Mouse (Mus musculus): ENCODE measurements around the gene Gak.
"Not testable (repeated sequence)": the region's sequence is repeated elsewhere in the genome, so short reads cannot be mapped to it uniquely, and the experiment has no call there.

Gene Gak

DNA sequence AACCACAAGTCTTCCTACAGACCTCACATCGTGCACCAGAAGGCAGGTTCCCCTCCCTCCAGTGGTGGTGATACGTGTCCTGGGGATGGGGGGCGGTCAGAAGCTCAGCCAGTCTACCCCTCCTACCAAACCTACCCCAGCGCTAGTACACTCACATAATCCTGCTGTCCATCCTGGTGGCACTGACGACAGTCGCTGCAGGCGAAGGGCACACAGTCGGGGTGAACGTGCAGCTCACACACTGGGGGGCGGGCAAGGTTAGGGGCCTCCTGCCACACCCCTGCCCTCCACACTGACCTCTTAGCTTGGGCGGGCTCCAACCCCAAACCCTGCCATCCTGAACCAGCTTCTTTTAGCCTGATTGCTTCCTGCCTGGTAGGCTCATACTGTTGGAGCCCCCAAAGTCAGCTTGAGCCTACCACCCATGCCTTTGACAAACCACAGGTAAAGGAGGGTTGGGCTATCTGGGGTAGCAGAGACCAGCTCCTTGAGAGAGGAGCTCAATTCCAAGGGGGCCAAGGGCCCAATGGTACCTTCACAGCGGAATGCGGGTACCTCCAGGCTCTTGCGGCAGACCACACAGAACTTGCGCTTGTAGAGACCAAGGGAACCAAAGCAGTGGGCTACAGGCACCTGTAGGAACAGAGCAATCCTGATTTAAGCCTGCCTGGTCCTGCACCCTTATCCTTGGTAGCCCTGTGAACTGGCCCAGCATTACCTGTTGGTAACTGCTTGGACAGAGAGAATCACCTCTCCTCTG, 26.5 kb upstream of the Gak start:
- DNase-seq: no peak

GRCm38 (mm10) chr5:108655381-108655780, 25.8 kb upstream of the Gak start:
- no peak for DNase-seq

DNA sequence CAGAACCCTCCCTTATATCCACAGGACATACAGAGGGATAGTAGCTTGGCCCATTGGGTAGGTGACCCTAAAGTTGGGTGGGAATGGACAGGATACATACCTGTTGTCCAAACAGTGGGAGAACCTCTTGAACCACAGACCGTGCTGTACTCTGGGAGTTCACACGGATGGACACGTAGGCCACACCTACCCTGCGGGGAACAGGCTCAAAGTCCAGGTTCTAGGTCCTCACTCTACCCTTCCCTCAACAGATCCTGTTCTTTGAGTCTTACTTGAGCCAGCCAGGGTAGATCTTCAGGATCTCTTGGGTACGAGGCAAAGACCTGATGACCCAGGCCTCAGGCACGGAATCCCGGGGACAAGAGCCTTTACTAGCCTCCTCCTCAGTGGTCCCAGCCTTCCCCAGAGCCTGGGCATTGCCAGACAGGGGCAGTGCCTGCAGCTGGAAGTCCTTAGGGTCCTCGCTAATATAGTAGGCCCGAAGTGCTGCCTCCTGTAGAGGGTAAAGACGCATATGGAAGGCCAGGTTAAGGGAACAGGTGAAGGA, 25.0 kb upstream of the Gak start:
- DNase-seq: peak; percentile 53 to 80

DNA sequence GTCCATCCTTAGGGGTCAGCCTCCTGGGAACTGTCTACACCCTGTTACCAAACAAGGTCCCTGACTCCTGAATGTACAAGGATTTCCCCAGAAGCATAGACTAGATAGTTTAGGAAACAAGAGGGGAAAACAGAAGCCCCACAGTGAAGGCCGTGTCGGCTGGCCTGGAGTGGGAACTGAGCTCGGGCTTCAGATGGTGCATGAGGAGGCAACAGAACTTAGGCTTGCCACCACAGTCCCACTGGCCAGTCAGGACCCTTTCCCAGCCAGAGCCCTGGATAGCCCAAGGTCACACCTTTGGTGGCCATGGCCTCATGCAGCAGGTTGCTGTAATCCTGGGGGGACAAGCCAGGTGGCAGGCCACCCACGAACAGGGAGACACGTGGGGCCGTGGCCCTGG, 23.8 kb upstream of the Gak start:
- DNase-seq: no peak

DNA sequence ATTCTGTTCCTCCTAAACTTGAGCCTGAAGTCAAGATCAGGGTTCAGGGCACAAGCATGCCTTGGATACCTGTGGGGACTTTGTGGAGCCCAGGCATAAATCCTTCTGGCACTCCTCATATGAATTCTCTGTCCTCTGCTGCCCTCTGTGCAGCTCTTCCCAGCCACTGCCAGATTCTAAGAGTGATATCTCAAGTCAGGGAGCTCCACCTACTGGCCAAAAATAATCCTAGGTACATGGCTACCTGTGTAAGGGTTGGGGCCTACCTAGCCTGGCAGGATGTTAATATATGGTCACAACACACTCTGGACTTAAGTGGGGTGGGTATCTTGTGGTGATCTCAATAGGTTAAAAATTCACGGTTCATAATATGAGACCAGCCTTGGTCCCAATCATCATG, 22.3 kb upstream of the Gak start:
- DNase-seq: peak; percentile 79 to 88

GRCm38 (mm10) chr5:108651136-108651720, 21.7 kb upstream of the Gak start:
- DNase-seq: no peak

DNA sequence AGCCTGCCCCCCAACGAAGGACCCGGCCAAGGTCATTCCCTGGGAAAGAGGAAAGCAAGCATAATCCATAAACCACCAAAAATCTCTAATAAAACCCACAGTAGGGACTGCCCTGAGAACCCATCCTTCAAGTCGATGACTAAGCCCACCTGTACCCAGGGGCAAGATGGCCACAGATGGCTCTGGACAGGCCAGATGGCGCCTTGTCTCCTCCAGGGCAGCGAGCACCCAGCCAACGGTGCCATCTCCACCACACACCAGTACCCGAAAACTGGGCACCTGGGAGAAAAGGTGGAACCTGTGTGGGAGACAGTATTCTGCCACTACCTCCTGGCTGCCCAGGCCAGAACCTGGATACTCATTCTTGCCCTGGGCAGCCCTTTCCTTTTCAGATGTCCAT, 20.8 kb upstream of the Gak start:
- no peak for DNase-seq

- no peak for DNase-seq
These were observed 19.5 kb upstream of the Gak start for GRCm38 (mm10) chr5:108648937-108649576.

DNA sequence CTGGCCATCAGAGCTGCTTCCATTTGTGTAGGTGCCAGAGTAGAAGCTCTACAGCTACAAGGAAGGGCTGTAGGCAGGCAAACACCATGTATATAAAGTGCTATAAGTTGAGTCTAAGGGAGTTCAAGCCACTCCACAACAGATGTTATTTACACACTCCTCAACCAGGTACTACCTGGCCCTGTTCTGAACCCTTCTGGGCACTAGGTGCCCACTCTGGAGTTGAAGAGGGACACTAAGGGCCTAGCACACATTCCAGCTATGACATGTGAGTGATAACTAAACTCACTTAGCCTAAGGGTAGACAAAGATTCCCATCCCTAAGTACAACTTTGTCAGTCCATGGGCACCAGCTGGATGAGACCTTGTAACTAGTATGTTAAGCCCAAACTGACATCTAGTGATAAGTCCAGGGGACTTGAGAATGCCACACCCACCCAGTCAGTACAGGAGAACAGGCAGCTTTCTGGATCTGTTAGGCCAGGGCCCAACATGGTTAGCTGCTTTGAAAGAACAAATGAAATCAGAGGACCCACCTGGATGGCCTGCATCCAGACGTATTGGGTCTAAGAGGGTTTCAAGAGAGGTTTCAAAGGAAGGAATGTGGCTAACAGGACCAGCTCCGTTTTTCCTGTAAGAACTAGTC, 18.4 kb upstream of the Gak start:
- DNase-seq: no peak

GRCm38 (mm10) chr5:108647311-108647710, 17.8 kb upstream of the Gak start:
- no peak for DNase-seq

- DNase-seq: peak in 1 of 2 experiments; percentile 23
These were observed 16.7 kb upstream of the Gak start for GRCm38 (mm10) chr5:108646343-108646660.

- DNase-seq: peak in 1 of 2 experiments; percentile 69
These were observed 16.2 kb upstream of the Gak start for GRCm38 (mm10) chr5:108645651-108646342.

DNA sequence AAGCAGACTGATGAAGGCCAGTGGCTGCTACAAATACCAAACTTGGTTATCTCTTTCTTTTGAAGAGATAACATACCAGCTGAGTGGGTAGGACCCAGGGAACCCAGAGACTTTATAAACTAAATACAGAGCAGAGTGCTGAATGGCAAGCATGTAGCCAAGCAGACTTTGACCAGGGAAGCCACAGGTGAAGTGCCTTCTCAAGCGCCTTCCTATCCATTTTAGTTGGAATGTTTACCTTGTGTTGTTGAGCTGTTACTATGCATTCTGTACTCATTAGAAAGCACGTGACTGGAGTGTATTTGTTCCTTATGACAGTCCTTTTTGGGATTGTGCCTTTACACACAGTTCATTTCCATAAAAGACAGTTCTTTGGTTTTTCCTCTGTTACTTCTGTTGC, 14.1 kb upstream of the Gak start:
- DNase-seq: no peak

DNA sequence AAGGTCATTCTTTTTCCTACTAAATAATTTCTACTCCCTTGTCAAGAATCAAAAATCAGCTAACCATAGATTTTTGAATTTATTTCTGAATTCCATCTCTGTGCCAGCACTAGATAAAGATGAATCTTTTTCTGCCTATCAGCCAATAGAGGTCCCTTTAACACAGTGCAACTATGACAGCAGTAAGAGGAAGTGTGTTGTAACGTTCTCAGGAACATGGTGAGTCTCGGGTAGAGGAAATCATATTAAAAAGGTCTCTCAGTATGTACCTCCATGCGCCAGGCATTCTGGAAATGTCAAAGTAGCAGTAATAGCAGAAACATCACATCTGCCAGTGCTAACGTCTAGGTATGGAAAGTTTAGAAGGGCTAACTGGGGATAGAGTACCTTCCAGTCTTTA, 6.6 kb upstream of the Gak start:
- no peak for DNase-seq

GRCm38 (mm10) chr5:108634088-108634487, 4.5 kb upstream of the Gak start:
- DNase-seq: not testable (repeated sequence)

GRCm38 (mm10) chr5:108633676-108634075, 4.1 kb upstream of the Gak start:
- DNase-seq: no peak

- DNase-seq: no peak
These were observed 493 bp downstream of the Gak start for GRCm38 (mm10) chr5:108628891-108629633.

DNA sequence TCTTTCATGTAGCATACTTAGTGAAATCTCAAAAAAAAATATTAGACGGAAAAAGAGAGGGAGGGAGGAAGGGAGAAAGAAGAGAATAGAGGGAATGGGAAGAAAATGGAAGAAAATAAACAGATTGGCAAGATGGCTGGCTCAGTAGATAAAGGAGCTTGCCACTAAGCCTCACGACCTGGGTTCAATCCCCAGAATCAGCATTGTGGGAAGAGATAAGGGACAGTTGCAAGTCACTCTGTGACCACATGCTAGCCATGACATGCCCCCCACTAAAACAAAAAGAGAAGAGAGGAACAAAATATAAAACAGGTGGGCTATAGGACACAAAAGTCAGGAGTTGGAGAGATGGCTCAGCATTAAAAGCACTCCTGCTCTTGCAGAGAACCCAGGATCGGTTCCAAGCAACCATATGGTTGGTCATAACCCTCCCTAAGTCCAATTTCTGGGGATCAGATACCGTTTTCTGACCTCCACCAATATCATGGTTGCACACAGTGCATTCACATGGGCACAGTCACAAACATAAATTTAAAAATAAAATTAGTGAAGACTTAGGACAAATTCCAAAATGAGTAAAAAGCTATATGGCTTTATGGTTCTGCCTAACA, 3.4 kb downstream of the Gak start:
- no peak for DNase-seq

DNA sequence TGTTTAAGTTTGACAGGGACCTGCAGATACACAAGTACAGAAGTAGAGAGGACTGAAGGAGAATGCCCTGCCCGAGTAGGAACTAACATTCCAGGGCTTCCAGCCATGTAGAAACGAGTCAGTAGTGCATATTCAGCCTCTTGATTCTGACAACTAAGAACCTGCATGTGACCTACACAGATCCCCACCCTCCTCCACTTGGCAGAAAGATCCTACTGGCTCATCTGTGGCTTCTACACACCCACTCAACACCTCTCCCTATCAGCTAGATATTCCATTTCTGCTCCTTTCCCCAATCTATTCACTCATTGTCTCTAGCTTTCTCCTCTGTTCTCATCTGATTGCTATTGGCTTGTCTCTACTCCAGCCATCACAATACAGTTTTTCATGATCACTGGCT, 7.7 kb downstream of the Gak start:
- no peak for DNase-seq

DNA sequence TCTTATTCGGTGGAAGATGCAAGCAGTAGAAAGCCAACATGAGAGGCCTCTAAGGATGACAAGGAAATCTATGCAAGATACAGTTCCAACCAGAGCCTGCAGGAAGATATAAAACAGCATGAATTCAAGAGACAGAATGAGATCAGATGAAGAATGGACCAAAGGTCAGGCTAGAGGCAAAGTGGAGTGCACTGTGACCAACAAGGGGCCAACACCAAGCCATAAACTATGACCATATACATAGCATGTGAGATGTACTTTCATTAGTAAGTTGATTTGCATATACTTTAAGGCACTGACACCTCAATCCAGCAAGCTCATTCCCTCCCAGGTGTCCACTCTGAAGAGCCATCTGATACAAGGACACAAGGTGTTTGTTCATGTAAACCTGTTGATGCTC, 19.1 kb downstream of the Gak start:
- no peak for DNase-seq

DNA sequence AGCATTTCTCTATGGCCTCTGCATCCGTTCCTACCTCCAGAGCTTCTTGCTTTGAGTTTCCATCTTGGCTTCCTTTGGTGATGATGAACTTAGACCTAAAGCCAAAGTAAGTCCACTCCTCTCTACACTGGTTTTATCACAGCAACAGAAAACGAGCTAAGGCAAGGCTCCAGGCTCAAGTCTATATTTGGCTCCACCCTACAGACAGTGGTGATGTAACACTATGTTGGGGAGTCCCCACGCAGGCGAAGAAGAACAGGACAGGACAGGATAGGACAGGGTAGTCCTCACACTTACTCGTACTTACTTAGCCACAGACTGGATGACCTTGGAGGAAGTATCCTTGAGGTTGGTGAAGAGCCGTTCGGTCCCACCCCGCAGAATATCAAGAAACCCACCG, 27.0 kb downstream of the Gak start:
- DNase-seq: no peak

- no peak for DNase-seq
These were observed 29.6 kb downstream of the Gak start for GRCm38 (mm10) chr5:108599923-108600322.

Data from kidney, postnatal 25 days (tissue).